Mouse (Mus musculus): ENCODE measurements at regions not wholly inside any gene's neighbourhood (a gene's known extent, or its start where the extent isn't known, plus 50 kb on each side); places are given as distances from the start of the nearest gene placed in this dataset.

DNA sequence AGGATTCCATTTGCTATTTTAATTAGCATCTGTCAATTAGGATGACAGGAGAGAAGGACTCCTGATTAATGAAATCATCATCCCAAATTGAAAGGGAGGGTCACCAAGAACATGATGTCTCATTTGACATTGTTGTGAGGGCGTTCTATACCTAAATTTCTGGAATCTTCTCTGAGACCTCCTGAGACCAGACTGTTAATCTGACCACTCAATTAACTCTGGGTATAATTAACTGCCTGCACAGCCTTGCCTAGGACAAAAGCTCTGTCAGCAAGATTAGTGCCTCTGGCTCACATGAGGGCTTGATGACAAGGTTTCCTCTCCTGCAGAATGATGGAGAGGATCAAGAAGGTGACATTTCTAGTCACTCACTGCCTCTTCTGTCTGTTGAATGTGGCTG is 113.1 kb downstream of the Icos start:
- no peak for TF ChIP-seq CTCF (IDR thresholded peaks at IDR 0.05)
- no peak for TF ChIP-seq EP300 (IDR thresholded peaks at IDR 0.05)

Measured in lung, postnatal 0 days (tissue).